Mouse (Mus musculus) MEL-GATA-1-ER (cell line): Measurements from ENCODE around the gene Zbtb49.

Source experiments
- DNase-seq: peaks from one replicate; pipeline ENCODE4 v3.0.0-alpha.2; 2012; ENCODE audit warnings: low read depth; ENCODE audit errors: extremely low read depth

Gene Zbtb49

DNA sequence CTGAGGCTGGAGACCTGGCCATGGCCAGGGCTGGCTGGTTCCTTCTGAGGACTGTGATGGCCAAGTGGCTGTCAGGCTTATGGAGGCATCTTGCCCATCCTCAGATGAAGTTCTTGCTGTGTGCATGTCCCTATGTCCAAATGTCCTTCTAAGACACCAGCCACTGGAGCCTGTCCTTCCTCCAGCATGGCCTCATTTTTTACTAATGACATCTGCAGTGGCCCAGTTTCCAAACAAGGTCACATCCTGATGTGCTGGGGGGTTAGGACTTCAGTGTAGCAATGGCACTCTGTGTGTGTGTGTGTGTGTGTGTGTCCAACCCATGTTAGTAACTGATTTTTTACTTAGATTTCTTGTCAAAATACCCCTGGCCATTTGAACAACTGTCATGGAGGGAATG, 24.3 kb downstream of the Zbtb49 start:
- no peak for DNase-seq

GRCm38 (mm10) chr5:38194946-38195345, 25.3 kb downstream of the Zbtb49 start:
- no peak for DNase-seq

DNA sequence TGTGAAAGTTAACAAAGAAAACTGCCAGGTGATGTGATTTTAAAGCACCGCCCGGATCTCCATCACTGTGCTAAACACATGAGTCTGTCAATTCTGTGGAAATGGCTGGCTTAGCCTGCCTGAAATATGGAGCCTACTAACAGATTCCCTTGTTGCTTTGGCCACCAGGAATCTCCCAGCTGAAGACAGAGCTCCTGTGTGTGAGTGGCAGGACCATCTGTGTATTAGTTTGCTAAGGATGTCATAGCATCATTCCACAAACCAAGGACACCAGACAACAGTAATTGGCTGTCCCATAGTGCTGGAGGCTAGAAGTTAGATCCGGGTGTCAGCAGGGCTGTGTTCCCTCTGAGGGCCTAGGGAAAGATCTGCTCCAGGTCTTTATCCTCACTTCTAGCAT, 29.4 kb downstream of the Zbtb49 start:
- no peak for DNase-seq

- no peak for DNase-seq
Observed at GRCm38 (mm10) chr5:38187006-38187405, 33.3 kb downstream of the Zbtb49 start.

DNA sequence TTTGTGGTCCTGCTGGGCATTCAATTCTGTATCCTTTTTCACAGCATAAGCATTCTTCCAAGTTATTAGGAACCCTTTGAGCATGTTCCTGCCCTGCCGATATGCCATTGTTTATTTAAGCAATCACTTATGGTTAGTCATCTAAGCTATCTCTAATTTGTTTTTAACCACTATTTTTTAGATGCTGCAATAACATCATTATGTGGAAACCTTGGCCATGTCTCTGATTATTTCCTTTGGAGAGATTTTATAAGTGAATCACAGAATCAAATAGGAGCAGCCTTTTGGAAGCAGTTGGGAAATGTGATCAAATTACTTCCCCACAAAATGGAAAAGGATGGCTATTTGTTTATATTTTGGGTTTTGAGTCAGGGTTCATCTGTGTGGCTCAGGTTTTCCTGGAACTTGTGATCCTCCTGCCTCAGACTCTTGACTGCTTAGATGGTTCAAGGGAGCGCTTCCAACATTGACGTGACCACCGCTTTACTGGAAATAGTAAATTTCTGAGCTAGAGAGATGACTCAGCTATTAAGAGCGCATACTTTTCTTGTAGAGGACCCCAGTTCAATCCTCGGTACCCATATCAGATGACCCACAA, 35.5 kb downstream of the Zbtb49 start:
- DNase-seq: no peak

DNA sequence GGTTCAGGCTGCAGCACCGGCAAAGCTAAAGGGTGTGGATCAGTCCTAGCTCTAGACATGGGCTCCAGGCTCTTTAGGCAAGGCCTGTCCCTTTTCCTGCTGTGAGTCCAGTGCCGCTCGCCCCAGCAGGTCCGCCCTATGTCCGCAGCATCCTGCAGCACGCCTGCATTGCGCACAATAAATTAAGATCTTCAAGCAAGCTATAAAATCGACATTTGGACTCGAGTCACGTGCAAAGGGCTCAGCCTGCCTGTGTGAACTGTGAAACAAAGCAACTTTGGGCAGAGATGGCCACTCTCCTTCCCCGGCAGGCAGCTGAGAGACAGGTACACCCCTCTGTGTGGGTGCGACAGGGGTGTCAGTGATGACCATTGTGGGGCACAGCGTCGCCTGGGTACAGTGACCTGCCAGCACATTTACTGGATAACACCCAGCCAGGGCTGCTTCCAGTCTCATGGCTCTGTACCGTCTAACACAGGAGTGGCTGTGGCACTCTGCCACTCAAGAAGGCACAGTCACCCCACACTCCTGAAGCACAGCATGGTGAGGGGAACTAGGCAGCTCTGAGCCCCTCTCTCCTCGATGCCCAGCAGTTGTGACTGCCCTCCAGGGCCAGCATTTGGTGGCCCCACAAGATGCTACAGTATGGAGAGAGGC, 45.9 kb downstream of the Zbtb49 start:
- DNase-seq: no peak

- DNase-seq: no peak
Observed at GRCm38 (mm10) chr5:38173766-38174165, 46.5 kb downstream of the Zbtb49 start.

DNA sequence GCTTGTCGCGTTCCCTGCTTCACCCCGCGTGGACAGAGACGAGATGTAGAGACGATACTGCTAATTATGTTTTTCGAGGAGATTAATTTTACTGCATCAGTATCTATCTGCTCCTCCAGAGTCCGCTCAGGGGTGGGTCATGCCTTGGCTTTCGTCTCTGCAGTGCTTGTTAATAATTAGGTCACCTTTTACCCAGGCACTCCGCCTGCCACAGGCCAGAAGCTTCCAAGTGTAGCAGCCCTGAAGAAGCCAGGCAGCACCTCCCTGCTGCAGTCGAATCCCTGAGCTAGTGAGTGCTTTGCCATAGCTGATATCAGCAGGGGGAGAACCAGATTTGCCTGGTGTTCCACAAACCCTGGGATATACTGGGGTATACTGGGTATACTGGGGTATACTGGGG, 51.8 kb downstream of the Zbtb49 start:
- no peak for DNase-seq

GRCm38 (mm10) chr5:38159634-38160413, 60.4 kb downstream of the Zbtb49 start, which contains the start of gene Nsg1:
Gene Nsg1, minus strand, starts transcription at chr5:38159907.
- DNase-seq: no peak

- no peak for DNase-seq
Observed at GRCm38 (mm10) chr5:38158947-38159633, 61.2 kb downstream of the Zbtb49 start.

DNA sequence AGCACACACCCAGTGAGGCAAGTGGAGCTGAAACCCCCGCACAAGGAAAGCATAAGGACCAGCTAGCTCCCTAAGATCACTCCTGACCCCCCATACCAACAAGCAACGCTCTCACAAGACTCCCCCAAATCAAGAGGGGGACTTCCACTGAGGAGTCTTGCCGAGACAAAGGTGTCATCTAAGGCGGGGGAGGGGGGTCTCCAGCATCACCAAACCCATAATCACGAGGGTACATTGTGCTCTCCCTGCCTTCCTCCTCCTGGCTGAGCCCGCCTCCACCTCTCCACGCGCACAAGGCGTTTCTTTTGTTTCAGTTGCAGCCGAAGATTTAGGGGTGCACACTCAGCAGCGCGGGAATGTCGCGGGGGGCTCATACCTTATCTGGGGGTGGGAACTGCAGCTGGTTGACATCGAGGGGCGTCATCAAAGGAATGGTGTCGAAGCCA, 61.7 kb downstream of the Zbtb49 start:
- DNase-seq: no peak

DNA sequence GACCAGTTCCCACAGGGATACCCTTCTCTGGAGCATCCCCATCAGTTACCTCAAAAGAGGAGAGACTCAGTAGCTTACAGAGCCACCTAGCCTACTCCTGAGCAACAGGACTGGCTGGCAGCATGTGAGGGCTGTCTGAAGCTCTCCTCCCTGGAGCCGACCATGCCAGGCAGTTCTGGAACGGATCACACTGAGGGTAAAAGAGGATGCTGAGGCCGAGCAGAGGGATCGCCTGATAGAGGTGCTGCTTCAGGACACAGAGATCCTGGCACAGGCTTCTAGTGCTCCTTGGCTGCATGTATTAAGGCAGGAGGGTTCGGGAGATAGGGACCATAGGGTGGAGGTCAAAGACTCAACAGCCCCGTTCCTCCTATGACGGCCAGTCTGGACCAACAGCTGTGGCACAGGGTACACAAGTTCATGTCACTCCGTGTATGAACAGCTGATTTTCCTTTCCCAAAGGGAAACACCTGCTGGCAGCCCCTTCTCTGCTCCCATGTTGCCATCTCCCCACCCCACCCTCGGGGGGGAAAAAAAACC, 62.7 kb downstream of the Zbtb49 start:
- no peak for DNase-seq

- no peak for DNase-seq
Observed at GRCm38 (mm10) chr5:38153636-38154035, 66.6 kb downstream of the Zbtb49 start.

DNA sequence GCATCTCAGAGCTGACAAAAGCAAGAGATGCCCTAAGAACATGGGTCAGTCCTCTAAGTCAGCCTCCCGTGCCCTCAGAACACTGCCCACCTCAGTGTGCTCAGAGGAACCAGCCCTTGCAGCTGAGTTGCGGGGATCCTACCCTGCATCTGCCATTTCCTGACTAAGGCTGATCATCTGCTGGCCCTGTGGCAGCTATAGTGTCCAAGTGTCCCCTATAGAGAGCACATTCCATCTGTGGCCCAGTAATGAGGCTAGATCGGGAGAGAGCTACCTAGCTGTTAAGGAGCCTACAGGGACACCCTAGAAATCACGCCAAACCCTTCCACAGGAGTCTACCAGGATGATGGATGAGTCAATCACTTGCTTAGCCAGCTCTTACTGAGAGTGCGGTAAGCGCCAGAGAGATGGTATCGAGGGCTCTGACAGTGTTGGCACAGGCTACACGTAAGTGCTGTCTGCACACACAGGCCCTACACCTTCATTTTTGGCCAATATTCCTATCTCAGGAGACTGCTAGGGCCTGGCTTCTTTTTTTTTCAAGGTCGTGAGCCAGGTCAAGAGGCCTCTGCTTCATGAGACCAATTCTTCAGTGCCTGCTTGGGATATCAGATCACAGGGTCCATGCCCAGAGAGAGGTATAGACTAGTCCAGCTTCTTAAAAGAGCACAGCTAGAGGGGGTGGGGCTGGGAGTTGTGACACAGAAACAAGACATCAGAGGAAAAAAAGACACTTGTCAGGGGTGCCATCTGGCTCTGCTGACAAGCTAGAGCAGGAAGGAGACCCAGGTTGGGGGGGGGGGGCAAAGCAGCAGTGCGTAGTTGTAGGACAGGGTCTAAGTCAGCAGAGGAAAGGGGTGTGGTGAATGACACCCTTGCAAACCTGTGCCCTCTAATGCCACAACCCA, 67.8 kb downstream of the Zbtb49 start:
- DNase-seq: no peak

DNA sequence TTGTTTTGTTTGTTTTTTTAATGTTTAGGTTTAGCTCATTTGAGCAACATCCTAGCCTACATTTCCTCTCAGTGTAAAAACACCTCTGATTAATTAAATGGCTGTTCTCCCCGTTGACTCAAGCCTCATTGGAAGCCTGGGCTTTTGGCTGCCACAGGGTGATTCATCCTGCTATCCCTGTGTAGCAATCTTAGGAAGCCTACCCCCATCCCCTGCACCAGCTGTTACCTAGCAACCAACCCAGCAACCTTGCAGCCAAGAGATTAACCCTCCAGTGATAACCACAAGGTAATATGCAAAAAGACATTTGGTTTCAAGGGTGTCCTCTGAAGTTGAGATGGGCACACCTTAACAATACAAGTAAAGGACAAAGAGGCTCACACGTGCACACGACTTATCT, 69.0 kb downstream of the Zbtb49 start:
- DNase-seq: no peak

- DNase-seq: no peak
Observed at GRCm38 (mm10) chr5:38146524-38146923, 73.7 kb downstream of the Zbtb49 start.

DNA sequence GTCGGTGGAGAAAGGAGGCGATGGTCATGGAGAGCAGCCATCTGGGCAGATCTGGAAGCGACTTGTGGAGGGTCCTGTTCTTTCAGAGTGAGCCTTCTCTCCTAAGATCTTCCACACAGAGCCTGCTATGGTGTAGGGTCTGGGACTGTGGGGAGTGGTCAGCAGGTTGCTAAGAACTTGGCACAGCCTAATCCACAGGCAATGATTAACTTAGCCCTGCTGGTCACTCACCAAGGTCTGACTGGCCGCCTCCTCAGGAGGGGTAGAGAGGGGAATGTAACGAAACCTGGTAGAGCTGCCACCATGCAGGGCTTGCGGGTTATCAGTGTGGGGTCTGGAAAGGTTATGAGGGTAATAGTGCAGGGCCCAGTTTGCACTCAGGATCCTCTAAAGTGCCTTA, 79.4 kb downstream of the Zbtb49 start:
- DNase-seq: no peak
